Mouse (Mus musculus) thymus, adult 2 months (tissue): ENCODE results near the gene Pou1f1. TPM values are rescaled to one million over a fixed set of nuclear protein-coding genes. Genes with fewer than 3 reads are reported as not detected.

Source experiments
- DNase-seq: peaks from one replicate; pipeline ENCODE4 v3.0.0; 2021
- H3K27ac ChIP-seq: fragments of 200-500 bp; 2 replicates; pipeline ENCODE4 v1.5.1; 2012; ENCODE audit warnings: low read length, control low read depth; ENCODE audit not compliant: control insufficient read depth, insufficient read depth
- H3K27me3 ChIP-seq: fragments of 200-500 bp; 2 replicates; pipeline ENCODE4 v1.6.1; 2012; ENCODE audit warnings: mild to moderate bottlenecking, low read length, moderate library complexity, mixed read lengths; ENCODE audit not compliant: control insufficient read depth, insufficient read depth
- H3K36me3 ChIP-seq: fragments of 200-500 bp; 2 replicates; pipeline ENCODE4 v1.6.1; 2012; ENCODE audit warnings: mild to moderate bottlenecking, low read length, moderate library complexity; ENCODE audit not compliant: control insufficient read depth, insufficient read depth
- H3K4me1 ChIP-seq: fragments of 200-500 bp; replicated peaks from 2 replicates; pipeline ENCODE4 v1.6.1; 2012; ENCODE audit warnings: low read length; ENCODE audit not compliant: control insufficient read depth, insufficient read depth
- H3K4me3 ChIP-seq: fragments of 200-500 bp; 2 replicates; pipeline ENCODE4 v1.5.1; 2012; ENCODE audit warnings: mild to moderate bottlenecking, low read length, control low read depth, moderate library complexity; ENCODE audit not compliant: control insufficient read depth, insufficient read depth
- CTCF ChIP-seq: fragments of 200-500 bp; IDR thresholded peaks from 2 replicates; pipeline ENCODE4 v1.5.1; 2012; ENCODE audit warnings: mild to moderate bottlenecking, control low read depth, low read length, moderate library complexity, borderline replicate concordance; ENCODE audit not compliant: control insufficient read depth, poor library complexity, insufficient read depth; ENCODE audit errors: extremely low read depth
- POLR2A ChIP-seq: fragments of 200-500 bp; IDR thresholded peaks from 2 replicates; pipeline ENCODE4 v1.6.1; 2012; ENCODE audit warnings: mild to moderate bottlenecking, low read length, control low read depth, moderate library complexity; ENCODE audit not compliant: control insufficient read depth, poor library complexity, insufficient read depth; ENCODE audit errors: extremely low read depth
- WGBS: fragments of 180-500 bp; shearing (Covaris S2); methylation state at CpG from one replicate; pipeline ENCODE4 v1.1.7; 2018; 5-methylcytosine and 5-hydroxymethylcytosine counted together
- polyA plus RNA-seq: library from polyadenylated mRNA; depleted of rRNA; stranded (reverse); fragments of >200 nt; gene quantifications from 2 replicates; pipeline ENCODE4 v1.2.3, GENCODE M21; 2012

Pou1f1 gene
- polyA plus RNA-seq, 1 experiment: 0.24 TPM

DNA sequence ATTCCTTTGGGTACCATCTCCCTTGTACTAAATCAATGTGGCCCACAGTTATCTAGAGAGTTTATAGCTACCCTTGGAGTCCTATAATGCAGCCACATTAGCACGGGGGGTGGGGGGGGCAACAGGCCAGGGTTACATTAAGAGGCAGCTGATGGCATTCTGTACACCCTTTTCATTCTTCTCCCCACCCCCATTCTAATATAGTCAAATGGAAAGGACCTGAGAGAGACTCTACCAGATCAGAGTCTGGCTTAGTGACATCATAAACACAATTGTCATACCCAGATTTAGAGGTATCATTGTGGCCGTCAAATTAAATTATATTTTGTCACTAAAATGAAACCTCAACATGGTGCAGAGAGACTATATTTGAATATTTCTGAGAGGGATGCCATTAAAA is 5.7 kb downstream of the Pou1f1 start:
- 90% methylated on average over 2 of the region's 2 CpGs for WGBS
- TF ChIP-seq CTCF (no peak), POLR2A (no peak)
- Histone ChIP-seq H3K27me3 (no peaks in the 10 kb centered on the region), H3K4me1 (no peaks in the 10 kb centered on the region), H3K36me3 (no peaks in the 10 kb centered on the region), H3K4me3 (no peak overlapping the region), H3K27ac (no peak overlapping the region)
- no peak for DNase-seq

DNA sequence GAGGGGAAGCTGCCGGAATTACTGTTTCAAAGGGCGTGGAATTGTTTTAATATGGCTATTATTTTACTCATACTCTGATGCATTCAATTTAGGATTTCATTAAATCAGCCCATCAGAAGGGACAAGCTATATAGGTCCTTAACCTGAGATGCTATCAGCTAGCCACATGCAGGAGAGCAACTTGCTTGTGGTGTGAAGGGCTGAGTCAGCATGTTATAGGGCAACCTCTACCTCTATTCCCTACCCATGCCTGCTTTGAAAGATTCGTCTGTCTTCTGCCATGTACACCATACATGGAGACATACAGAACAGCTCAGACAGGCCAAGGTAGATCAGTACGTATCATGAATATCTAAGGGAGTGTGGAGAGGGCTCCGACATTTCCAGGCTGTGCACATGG is 6.4 kb downstream of the Pou1f1 start:
- Histone ChIP-seq H3K27ac (no peak overlapping the region), H3K4me1 (no peaks in the 10 kb centered on the region), H3K27me3 (no peaks in the 10 kb centered on the region), H3K36me3 (no peaks in the 10 kb centered on the region), H3K4me3 (no peak overlapping the region)
- no peak for TF ChIP-seq POLR2A
- no peak for TF ChIP-seq CTCF
- WGBS: 92% methylated on average over 5 of the region's 5 CpGs
- DNase-seq: no peak

DNA sequence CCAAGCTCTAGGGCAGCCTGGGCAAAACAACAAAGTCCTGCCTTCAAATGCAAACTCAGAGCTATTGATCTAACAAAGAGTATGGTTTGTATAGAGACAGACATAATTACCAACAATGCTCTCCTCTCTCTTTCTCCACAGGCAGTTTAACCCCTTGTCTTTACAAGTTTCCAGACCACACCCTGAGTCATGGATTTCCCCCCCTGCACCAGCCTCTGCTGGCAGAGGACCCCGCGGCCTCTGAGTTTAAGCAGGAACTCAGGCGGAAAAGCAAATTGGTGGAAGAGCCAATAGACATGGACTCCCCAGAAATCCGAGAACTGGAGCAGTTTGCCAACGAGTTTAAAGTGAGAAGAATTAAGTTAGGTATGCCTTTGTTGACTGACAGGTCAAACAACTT is 9.3 kb downstream of the Pou1f1 start:
- H3K27me3 ChIP-seq: no peaks in the 10 kb centered on the region
- no peaks in the 10 kb centered on the region for H3K4me1 ChIP-seq
- TF ChIP-seq POLR2A (no peak), CTCF (no peak)
- 85% methylated on average over 5 of the region's 5 CpGs for WGBS
- no peaks in the 10 kb centered on the region for H3K36me3 ChIP-seq
- no peak overlapping the region for H3K4me3 ChIP-seq
- DNase-seq: no peak
- no peak overlapping the region for H3K27ac ChIP-seq

DNA sequence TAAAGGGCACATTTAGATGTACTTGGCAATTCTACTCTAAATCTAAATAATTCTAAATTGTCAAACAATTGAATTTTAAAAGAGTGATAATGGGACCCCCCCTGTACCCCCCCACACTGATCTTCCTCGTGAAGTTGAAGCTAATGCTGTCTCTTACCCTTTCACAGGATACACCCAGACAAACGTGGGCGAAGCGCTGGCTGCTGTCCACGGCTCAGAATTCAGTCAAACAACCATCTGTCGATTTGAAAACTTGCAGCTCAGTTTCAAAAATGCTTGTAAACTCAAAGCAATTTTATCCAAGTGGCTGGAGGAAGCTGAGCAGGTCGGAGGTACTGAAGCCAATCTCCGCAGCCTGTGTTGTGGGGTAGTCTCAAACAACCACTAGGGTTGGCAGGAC is 11.4 kb downstream of the Pou1f1 start:
- 83% methylated on average over 8 of the region's 8 CpGs for WGBS
- Histone ChIP-seq H3K36me3 (no peaks in the 10 kb centered on the region), H3K27me3 (no peaks in the 10 kb centered on the region), H3K4me3 (no peak overlapping the region), H3K4me1 (no peaks in the 10 kb centered on the region), H3K27ac (no peak overlapping the region)
- TF ChIP-seq POLR2A (no peak), CTCF (no peak)
- DNase-seq: no peak

DNA sequence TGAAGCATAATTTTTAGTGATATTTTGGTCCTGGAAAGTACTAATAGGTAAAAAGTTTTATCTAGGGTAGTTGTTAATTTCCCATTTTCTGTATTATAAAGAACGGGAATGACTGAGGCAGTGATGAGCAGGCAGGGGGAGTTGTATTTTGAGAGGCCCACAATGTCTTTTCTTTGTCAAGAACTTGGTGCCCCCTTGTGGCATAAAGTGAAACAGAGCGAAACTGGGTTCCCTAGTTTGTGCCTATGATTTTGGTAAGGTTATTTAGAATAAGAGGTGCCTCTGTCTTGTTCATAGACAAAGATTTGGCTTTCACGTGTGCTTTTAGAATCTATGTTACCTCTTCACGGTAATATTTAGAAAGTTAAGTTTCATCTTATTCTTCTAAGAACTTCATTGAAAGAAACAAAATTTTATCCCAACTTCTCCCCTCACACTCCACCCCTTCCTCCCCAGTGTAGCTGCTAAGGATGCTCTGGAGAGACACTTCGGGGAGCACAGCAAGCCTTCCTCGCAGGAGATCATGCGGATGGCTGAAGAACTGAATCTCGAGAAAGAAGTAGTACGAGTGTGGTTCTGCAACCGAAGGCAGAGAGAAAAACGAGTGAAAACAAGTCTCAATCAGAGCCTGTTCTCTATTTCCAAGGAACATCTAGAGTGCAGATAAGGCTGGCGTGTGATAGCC is 13.1 kb downstream of the Pou1f1 start:
- DNase-seq: peak; percentile 41
- TF ChIP-seq CTCF: no peak
- no peaks in the 10 kb centered on the region for H3K36me3 ChIP-seq
- WGBS: 27% methylated on average over 12 of the region's 12 CpGs
- no peak overlapping the region for H3K27ac ChIP-seq
- no peaks in the 10 kb centered on the region for H3K27me3 ChIP-seq
- no peaks in the 10 kb centered on the region for H3K4me1 ChIP-seq
- no peak overlapping the region for H3K4me3 ChIP-seq

DNA sequence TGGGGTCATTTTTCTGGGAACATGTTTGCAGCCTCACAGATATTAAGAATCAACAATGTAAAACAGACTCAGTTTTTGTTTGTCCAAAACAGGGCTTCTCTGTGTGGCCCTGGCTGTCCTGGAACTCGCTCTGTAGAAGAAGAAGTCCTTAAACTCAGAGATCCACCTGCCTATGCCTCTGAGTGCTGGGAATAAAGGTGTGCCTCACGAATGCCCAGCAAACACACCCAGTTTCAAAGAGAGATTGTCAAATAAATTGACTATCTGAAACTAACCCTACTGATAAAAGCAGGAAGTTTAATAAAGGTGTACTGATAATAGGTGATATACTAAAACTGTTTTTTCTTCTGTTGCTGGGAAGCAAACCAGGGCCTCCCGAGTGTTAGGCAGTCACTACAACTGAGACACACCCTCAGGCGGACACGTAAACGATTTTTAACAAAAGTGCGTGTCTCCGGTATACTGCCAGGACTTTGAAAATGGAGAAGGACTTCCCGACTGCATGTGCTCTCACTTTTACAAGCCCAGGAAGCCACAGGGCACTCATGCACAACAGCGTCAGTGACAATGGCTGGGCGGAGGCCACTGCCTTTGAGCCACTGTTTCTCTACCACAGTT is 23.5 kb downstream of the Pou1f1 start:
- DNase-seq: no peak
- TF ChIP-seq CTCF (no peak), POLR2A (no peak)
- peaks cover 40% of the 10 kb centered on the region for H3K36me3 ChIP-seq
- no peaks in the 10 kb centered on the region for H3K4me1 ChIP-seq
- no peak overlapping the region for H3K27ac ChIP-seq
- 95% methylated on average over 11 of the region's 11 CpGs for whole genome bisulfite sequencing
- no peak overlapping the region for H3K4me3 ChIP-seq
- H3K27me3 ChIP-seq: no peaks in the 10 kb centered on the region

DNA sequence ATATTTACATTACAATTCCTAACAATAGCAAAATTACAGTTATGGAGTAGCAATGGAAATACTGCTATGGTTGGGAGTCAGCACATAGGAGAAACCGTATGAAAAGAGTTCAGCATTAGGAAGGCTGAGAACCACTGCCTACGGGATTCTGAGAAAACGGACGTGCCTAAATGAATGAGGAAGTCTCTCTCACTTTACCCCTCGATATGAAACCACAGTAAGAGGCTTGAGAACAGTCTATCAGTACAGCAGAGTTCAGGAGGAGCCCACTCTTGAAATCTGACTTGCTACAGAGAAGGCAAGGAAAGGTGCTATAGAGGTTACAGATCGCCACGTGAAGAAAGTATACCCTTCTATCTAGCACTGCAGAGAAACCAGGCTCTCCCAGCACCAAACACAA is 28.6 kb downstream of the Pou1f1 start:
- Histone ChIP-seq H3K27ac (no peak overlapping the region), H3K4me3 (no peak overlapping the region), H3K27me3 (no peaks in the 10 kb centered on the region), H3K36me3 (peaks cover 16% of the 10 kb centered on the region), H3K4me1 (no peaks in the 10 kb centered on the region)
- WGBS: 29% methylated on average over 7 of the region's 7 CpGs
- no peak for DNase-seq
- TF ChIP-seq CTCF: no peak
- TF ChIP-seq POLR2A: no peak
